Mouse (Mus musculus) forebrain, embryonic 10.5 days (tissue): Measurements from ENCODE around the gene Kcnma1. TPM values are rescaled to one million over a fixed set of nuclear protein-coding genes. Genes with fewer than 3 reads are reported as not detected.

Experiments used
- DNase-seq: peaks from one replicate; pipeline ENCODE4 v3.0.0-alpha.2; 2017; ENCODE audit warnings: low spot score; ENCODE audit errors: extremely low spot score
- H3K27ac ChIP-seq: fragments of 300-500 bp; sonication (generic); 2 replicates; pipeline ENCODE4 v1.5.1; 2016; ENCODE audit warnings: mild to moderate bottlenecking
- H3K27me3 ChIP-seq: fragments of 300-500 bp; sonication (generic); 2 replicates; pipeline ENCODE4 v1.6.1; 2016; ENCODE audit warnings: mild to moderate bottlenecking; ENCODE audit not compliant: poor library complexity, severe bottlenecking
- H3K36me3 ChIP-seq: fragments of 300-500 bp; sonication (generic); replicated peaks from 2 replicates; pipeline ENCODE4 v1.6.1; 2016; ENCODE audit warnings: mild to moderate bottlenecking, moderate library complexity
- H3K4me1 ChIP-seq: fragments of 300-500 bp; sonication (generic); 2 replicates; pipeline ENCODE4 v1.6.1; 2016
- H3K4me3 ChIP-seq: fragments of 300-500 bp; sonication (generic); 2 replicates; pipeline ENCODE4 v1.5.1; 2016; ENCODE audit warnings: mild to moderate bottlenecking, moderate library complexity
- H3K9me3 ChIP-seq: fragments of 300-500 bp; sonication (generic); 2 replicates; pipeline ENCODE4 v1.6.1; 2016; ENCODE audit warnings: mild to moderate bottlenecking, moderate library complexity
- WGBS: fragments of 180-500 bp; shearing (Covaris S2); methylation state at CpG from one replicate; pipeline ENCODE4 v1.1.7; 2016; 5-methylcytosine and 5-hydroxymethylcytosine counted together
- polyA plus RNA-seq: library from polyadenylated mRNA; unstranded; fragments of >200 nt; fragmentation: Nextera tagmentation; extraction: Ambion mirVana; gene quantifications from 2 replicates; pipeline ENCODE4 v1.2.1, GENCODE M21; 2016

The Kcnma1 gene
- polyA plus RNA-seq, 1 experiment from 2014 or later = 0.32 TPM

GRCm38 (mm10) chr14:23835387-23836111 is 178.7 kb downstream of the Kcnma1 start:
- 18% methylated on average over 10 of the region's 10 CpGs for WGBS
- no peak overlapping the region for H3K4me3 ChIP-seq
- peaks cover 25% of the 10 kb centered on the region for H3K4me1 ChIP-seq
- no peak for DNase-seq
- H3K36me3 ChIP-seq = no peaks in the 10 kb centered on the region
- no peak overlapping the region for H3K27ac ChIP-seq
- no peaks in the 10 kb centered on the region for H3K9me3 ChIP-seq
- no peaks in the 10 kb centered on the region; the same call in 1 of the 2 replicates for H3K27me3 ChIP-seq

GRCm38 (mm10) chr14:23831284-23831683 is 183.0 kb downstream of the Kcnma1 start:
- Histone ChIP-seq H3K4me3 (no peak overlapping the region), H3K9me3 (no peaks in the 10 kb centered on the region), H3K27me3 (no peaks in the 10 kb centered on the region; the same call in 1 of the 2 replicates), H3K27ac (peak overlapping the region; percentile 35; the same call in 1 of the 2 replicates), H3K36me3 (no peaks in the 10 kb centered on the region), H3K4me1 (peaks cover 25% of the 10 kb centered on the region)
- WGBS = 24% methylated on average over 5 of the region's 5 CpGs
- DNase-seq = no peak

- no peak for DNase-seq
- H3K27ac ChIP-seq = no peak overlapping the region
Measured at GRCm38 (mm10) chr14:23830316-23830715, 184.0 kb downstream of the Kcnma1 start.

GRCm38 (mm10) chr14:23828711-23829320 is 185.5 kb downstream of the Kcnma1 start:
- 89% methylated on average over 3 of the region's 3 CpGs for WGBS
- DNase-seq = no peak
- Histone ChIP-seq H3K4me3 (no peak overlapping the region), H3K36me3 (no peaks in the 10 kb centered on the region), H3K4me1 (peaks cover 10% of the 10 kb centered on the region), H3K9me3 (no peaks in the 10 kb centered on the region), H3K27ac (no peak overlapping the region), H3K27me3 (no peaks in the 10 kb centered on the region)

More at GRCm38 (mm10) chr14:23830316-23830715, 184.0 kb downstream of the Kcnma1 start:
- peaks cover 16% of the 10 kb centered on the region for H3K4me1 ChIP-seq
- H3K27me3 ChIP-seq = no peaks in the 10 kb centered on the region; the same call in 1 of the 2 replicates
- WGBS = 59% methylated on average over 4 of the region's 4 CpGs
- no peaks in the 10 kb centered on the region for H3K9me3 ChIP-seq
- H3K36me3 ChIP-seq = no peaks in the 10 kb centered on the region
- H3K4me3 ChIP-seq = no peak overlapping the region

GRCm38 (mm10) chr14:23824937-23825336 is 189.4 kb downstream of the Kcnma1 start:
- DNase-seq = no peak
- H3K27ac ChIP-seq = no peak overlapping the region
- no peaks in the 10 kb centered on the region for H3K36me3 ChIP-seq
- H3K27me3 ChIP-seq = no peaks in the 10 kb centered on the region
- no peaks in the 10 kb centered on the region for H3K9me3 ChIP-seq
- no peaks in the 10 kb centered on the region for H3K4me1 ChIP-seq
- WGBS = 76% methylated on average over 2 of the region's 2 CpGs
- no peak overlapping the region for H3K4me3 ChIP-seq

GRCm38 (mm10) chr14:23824267-23824666 is 190.0 kb downstream of the Kcnma1 start:
- WGBS = 84% methylated on average over 4 of the region's 4 CpGs
- Histone ChIP-seq H3K27ac (no peak overlapping the region), H3K36me3 (no peaks in the 10 kb centered on the region), H3K27me3 (no peaks in the 10 kb centered on the region), H3K4me1 (no peaks in the 10 kb centered on the region), H3K9me3 (no peaks in the 10 kb centered on the region), H3K4me3 (no peak overlapping the region)
- DNase-seq = no peak

- Histone ChIP-seq H3K9me3 (no peaks in the 10 kb centered on the region), H3K36me3 (no peaks in the 10 kb centered on the region), H3K4me3 (no peak overlapping the region), H3K27ac (no peak overlapping the region), H3K4me1 (no peaks in the 10 kb centered on the region), H3K27me3 (no peaks in the 10 kb centered on the region)
- no peak for DNase-seq
- WGBS = 90% methylated on average over 3 of the region's 3 CpGs
Measured at GRCm38 (mm10) chr14:23817585-23817984, 196.7 kb downstream of the Kcnma1 start.

- Histone ChIP-seq H3K9me3 (no peaks in the 10 kb centered on the region), H3K4me3 (no peak overlapping the region), H3K36me3 (no peaks in the 10 kb centered on the region), H3K4me1 (0 out of 2 replicates have a peak, but pooled peaks cover 3% of the 10 kb centered on the region), H3K27me3 (no peaks in the 10 kb centered on the region), H3K27ac (no peak overlapping the region)
- DNase-seq = no peak
- WGBS = 64% methylated on average over 1 of the region's 1 CpGs
Measured at GRCm38 (mm10) chr14:23810081-23810480, 204.2 kb downstream of the Kcnma1 start.

- no peak for DNase-seq
- Histone ChIP-seq H3K36me3 (no peaks in the 10 kb centered on the region), H3K27me3 (no peaks in the 10 kb centered on the region), H3K9me3 (no peaks in the 10 kb centered on the region), H3K27ac (no peak overlapping the region), H3K4me1 (0 out of 2 replicates have a peak, but pooled peaks cover 3% of the 10 kb centered on the region), H3K4me3 (no peak overlapping the region)
- 81% methylated on average over 1 of the region's 1 CpGs for WGBS
Measured at GRCm38 (mm10) chr14:23809124-23809523, 205.2 kb downstream of the Kcnma1 start.

GRCm38 (mm10) chr14:23806378-23806777 is 207.9 kb downstream of the Kcnma1 start:
- no peaks in the 10 kb centered on the region for H3K27me3 ChIP-seq
- no peak for DNase-seq
- H3K9me3 ChIP-seq = no peaks in the 10 kb centered on the region
- no peak overlapping the region for H3K27ac ChIP-seq
- no peaks in the 10 kb centered on the region for H3K36me3 ChIP-seq
- 0 out of 2 replicates have a peak, but pooled peaks cover 3% of the 10 kb centered on the region for H3K4me1 ChIP-seq
- H3K4me3 ChIP-seq = no peak overlapping the region
- WGBS = 52% methylated on average over 2 of the region's 2 CpGs

GRCm38 (mm10) chr14:23796878-23797277 is 217.4 kb downstream of the Kcnma1 start:
- no peak overlapping the region for H3K4me3 ChIP-seq

GRCm38 (mm10) chr14:23792674-23793073 is 221.6 kb downstream of the Kcnma1 start:
- WGBS = 85% methylated on average over 3 of the region's 3 CpGs
- no peaks in the 10 kb centered on the region for H3K9me3 ChIP-seq
- H3K4me1 ChIP-seq = no peaks in the 10 kb centered on the region
- DNase-seq = no peak
- no peak overlapping the region for H3K27ac ChIP-seq
- H3K4me3 ChIP-seq = no peak overlapping the region
- H3K27me3 ChIP-seq = no peaks in the 10 kb centered on the region
- no peaks in the 10 kb centered on the region for H3K36me3 ChIP-seq

More at GRCm38 (mm10) chr14:23796878-23797277, 217.4 kb downstream of the Kcnma1 start:
- Histone ChIP-seq H3K36me3 (no peaks in the 10 kb centered on the region), H3K27ac (no peak overlapping the region), H3K9me3 (no peaks in the 10 kb centered on the region), H3K27me3 (no peaks in the 10 kb centered on the region), H3K4me1 (no peaks in the 10 kb centered on the region)
- 94% methylated on average over 7 of the region's 7 CpGs for WGBS
- DNase-seq = no peak

GRCm38 (mm10) chr14:23792076-23792475 is 222.2 kb downstream of the Kcnma1 start:
- H3K27me3 ChIP-seq = no peaks in the 10 kb centered on the region
- H3K4me3 ChIP-seq = no peak overlapping the region
- 79% methylated on average over 3 of the region's 3 CpGs for WGBS
- H3K9me3 ChIP-seq = no peaks in the 10 kb centered on the region
- H3K27ac ChIP-seq = no peak overlapping the region
- no peak for DNase-seq
- H3K36me3 ChIP-seq = no peaks in the 10 kb centered on the region
- 0 out of 2 replicates have a peak, but pooled peaks cover under 1% of the 10 kb centered on the region for H3K4me1 ChIP-seq
